Mouse (Mus musculus) neural tube, embryonic 12.5 days (tissue): ENCODE measurements at regions not wholly inside any gene's neighbourhood (a gene's known extent, or its start where the extent isn't known, plus 50 kb on each side); places are given as distances from the start of the nearest gene placed in this dataset.

Source experiments
- ATAC-seq: fragments of 200-750 bp; cut with Nextera tagmentation; 2 replicates; pipeline ENCODE4 v1.8.0; 2017; ENCODE audit warnings: low read depth, mild to moderate bottlenecking, moderate TSS enrichment, moderate library complexity; ENCODE audit not compliant: low FRiP score
- H3K27ac ChIP-seq: fragments of 300-500 bp; sonication (generic); 2 replicates; pipeline ENCODE4 v1.5.1; 2016
- H3K27me3 ChIP-seq: fragments of 300-500 bp; sonication (generic); replicated peaks from 2 replicates; pipeline ENCODE4 v1.6.1; 2016; ENCODE audit warnings: mild to moderate bottlenecking
- H3K36me3 ChIP-seq: fragments of 300-500 bp; sonication (generic); 2 replicates; pipeline ENCODE4 v1.6.1; 2016; ENCODE audit warnings: mild to moderate bottlenecking
- H3K4me1 ChIP-seq: fragments of 300-500 bp; sonication (generic); 2 replicates; pipeline ENCODE4 v1.6.1; 2016
- H3K4me2 ChIP-seq: fragments of 300-500 bp; sonication (generic); replicated peaks from 2 replicates; pipeline ENCODE4 v1.6.1; 2016; ENCODE audit warnings: mild to moderate bottlenecking
- H3K4me3 ChIP-seq: fragments of 300-500 bp; sonication (generic); 2 replicates; pipeline ENCODE4 v1.5.1; 2016
- H3K9ac ChIP-seq: fragments of 300-500 bp; sonication (generic); 2 replicates; pipeline ENCODE4 v1.6.1; 2016; ENCODE audit warnings: mild to moderate bottlenecking
- H3K9me3 ChIP-seq: fragments of 300-500 bp; sonication (generic); 2 replicates; pipeline ENCODE4 v1.6.1; 2016; ENCODE audit warnings: mild to moderate bottlenecking
- WGBS: fragments of 180-500 bp; shearing (Covaris S2); methylation state at CpG from one replicate; pipeline ENCODE4 v1.1.7; 2016; 5-methylcytosine and 5-hydroxymethylcytosine counted together

GRCm38 (mm10) chr10:19526353-19526752 is 65.4 kb upstream of the Ifngr1 start:
- Histone ChIP-seq H3K9me3 (no peaks in the 10 kb centered on the region), H3K27me3 (no peaks in the 10 kb centered on the region), H3K4me2 (no peak overlapping the region), H3K27ac (no peak overlapping the region), H3K9ac (no peak overlapping the region), H3K4me1 (no peaks in the 10 kb centered on the region), H3K36me3 (no peaks in the 10 kb centered on the region), H3K4me3 (no peak overlapping the region)
- no peak for ATAC-seq
- WGBS = 54% methylated on average over 1 of the region's 1 CpGs

- Histone ChIP-seq H3K4me1 (no peaks in the 10 kb centered on the region), H3K9me3 (no peaks in the 10 kb centered on the region), H3K9ac (no peak overlapping the region), H3K36me3 (no peaks in the 10 kb centered on the region), H3K4me3 (no peak overlapping the region), H3K4me2 (no peak overlapping the region), H3K27ac (no peak overlapping the region), H3K27me3 (no peaks in the 10 kb centered on the region)
- ATAC-seq = no peak
- 93% methylated on average over 5 of the region's 5 CpGs for WGBS
These were observed 62.1 kb upstream of the Ifngr1 start for GRCm38 (mm10) chr10:19529655-19530054.

GRCm38 (mm10) chr10:19530056-19530455 is 61.7 kb upstream of the Ifngr1 start:
- WGBS = 92% methylated on average over 6 of the region's 6 CpGs
- no peaks in the 10 kb centered on the region for H3K4me1 ChIP-seq
- H3K4me2 ChIP-seq = no peak overlapping the region

GRCm38 (mm10) chr10:19531452-19531851 is 60.3 kb upstream of the Ifngr1 start:
- Histone ChIP-seq H3K4me2 (no peak overlapping the region), H3K27me3 (no peaks in the 10 kb centered on the region), H3K27ac (no peak overlapping the region), H3K4me1 (no peaks in the 10 kb centered on the region), H3K36me3 (no peaks in the 10 kb centered on the region), H3K4me3 (no peak overlapping the region), H3K9ac (no peak overlapping the region), H3K9me3 (no peaks in the 10 kb centered on the region)
- WGBS = 71% methylated on average over 1 of the region's 1 CpGs
- ATAC-seq = no peak

More at GRCm38 (mm10) chr10:19530056-19530455, 61.7 kb upstream of the Ifngr1 start:
- H3K36me3 ChIP-seq = no peaks in the 10 kb centered on the region
- no peak overlapping the region for H3K4me3 ChIP-seq
- no peak overlapping the region for H3K27ac ChIP-seq
- no peak for ATAC-seq
- H3K9me3 ChIP-seq = no peaks in the 10 kb centered on the region
- H3K27me3 ChIP-seq = no peaks in the 10 kb centered on the region
- no peak overlapping the region for H3K9ac ChIP-seq

GRCm38 (mm10) chr10:19532790-19533189 is 59.0 kb upstream of the Ifngr1 start:
- H3K4me1 ChIP-seq = no peaks in the 10 kb centered on the region
- 85% methylated on average over 3 of the region's 3 CpGs for WGBS

GRCm38 (mm10) chr10:19533846-19534245 is 57.9 kb upstream of the Ifngr1 start:
- no peak overlapping the region for H3K9ac ChIP-seq
- no peaks in the 10 kb centered on the region for H3K36me3 ChIP-seq
- WGBS = 56% methylated on average over 1 of the region's 1 CpGs
- no peaks in the 10 kb centered on the region for H3K9me3 ChIP-seq
- H3K4me1 ChIP-seq = no peaks in the 10 kb centered on the region
- H3K27me3 ChIP-seq = no peaks in the 10 kb centered on the region
- H3K4me2 ChIP-seq = no peak overlapping the region
- H3K27ac ChIP-seq = no peak overlapping the region
- ATAC-seq = no peak
- no peak overlapping the region for H3K4me3 ChIP-seq

More at GRCm38 (mm10) chr10:19532790-19533189, 59.0 kb upstream of the Ifngr1 start:
- Histone ChIP-seq H3K36me3 (no peaks in the 10 kb centered on the region), H3K27me3 (no peaks in the 10 kb centered on the region), H3K4me2 (no peak overlapping the region), H3K27ac (no peak overlapping the region), H3K9me3 (no peaks in the 10 kb centered on the region), H3K9ac (no peak overlapping the region), H3K4me3 (no peak overlapping the region)
- no peak for ATAC-seq
